8 mouse cellular contexts compared by ENCODE assay signal in genomic region chr16:31589576-31589975, GRCm38 (mm10).
A peak's percentile ranks its signal among the peaks of the same experiment; 100 is the strongest.
DNase-seq lines count a peak whose midpoint lies in the region; ATAC-seq and TF ChIP-seq lines count a peak whose summit lies in the region.

No protein-coding gene starts in this region.

- ATAC-seq in heart, embryonic 14.5 days (ENCODE audit: insufficient number of reproducible peaks, insufficient read depth, low FRiP score, low read depth) = no peak
- ATAC-seq in embryonic facial prominence, embryonic 15.5 days (ENCODE audit: insufficient number of reproducible peaks, low FRiP score, low TSS enrichment, low read depth) = no peak
- no peak for ATAC-seq in hindbrain, embryonic 15.5 days (ENCODE audit: low FRiP score, low read depth)

- no peaks in the 10 kb centered on the region for H3K79me2 ChIP-seq in C2C12 (ENCODE audit: control insufficient read depth, insufficient read depth)

- no peaks in the 10 kb centered on the region for H3K27me3 ChIP-seq in heart, embryonic 14.5 days (ENCODE audit: control insufficient read depth, insufficient read depth, low read length)
- no peaks in the 10 kb centered on the region for H3K27me3 ChIP-seq in C2C12 (ENCODE audit: control insufficient read depth, insufficient read depth, insufficient read length)
- no peaks in the 10 kb centered on the region for H3K27me3 ChIP-seq in embryonic facial prominence, embryonic 15.5 days
- H3K27me3 ChIP-seq in hindbrain, embryonic 15.5 days = no peaks in the 10 kb centered on the region

- no peak for DNase-seq in heart, postnatal 25 days (ENCODE audit: low spot score)
- DNase-seq in spleen, postnatal 10 days (ENCODE audit: low spot score in 2 of 2) = no peak
- DNase-seq in right cerebral cortex, adult 18-20 months = no peak
- no peak for DNase-seq in frontal cortex, adult 2 months (ENCODE audit: extremely low spot score in 1 of 2, low spot score in 1 of 2)

- no peak overlapping the region for H3K4me3 ChIP-seq in heart, embryonic 14.5 days (ENCODE audit: control insufficient read depth in 1 of 2, insufficient read depth in 1 of 2, low read depth in 1 of 2, low read length in 2 of 2)
- H3K4me3 ChIP-seq in C2C12 (ENCODE audit: insufficient read depth, poor library complexity, severe bottlenecking) = no peak overlapping the region
- no peak overlapping the region for H3K4me3 ChIP-seq in embryonic facial prominence, embryonic 15.5 days (replicated peaks)
- no peak overlapping the region for H3K4me3 ChIP-seq in hindbrain, embryonic 15.5 days

- peak overlapping the region; percentile 37 to 58; a peak in 3 of 4 replicates for H3K27ac ChIP-seq in heart, embryonic 14.5 days (replicated peaks in 1 of 2; ENCODE audit: control insufficient read depth in 1 of 2, insufficient read depth in 1 of 2, low read depth in 2 of 2, low read length in 2 of 2)
- H3K27ac ChIP-seq in embryonic facial prominence, embryonic 15.5 days (replicated peaks) = peak overlapping the region; percentile 82
- 0 out of 2 replicates have a peak overlapping the region, but pooled peaks have one; percentile 15 for H3K27ac ChIP-seq in hindbrain, embryonic 15.5 days (replicated peaks)

- intact Hi-C loops in heart, postnatal 25 days (cut with DNase I) = no loop called here

- no peaks in the 10 kb centered on the region for H3K36me3 ChIP-seq in heart, embryonic 14.5 days (ENCODE audit: control insufficient read depth, insufficient read depth, low read length)
- H3K36me3 ChIP-seq in C2C12 (ENCODE audit: control insufficient read depth, insufficient read depth) = no peaks in the 10 kb centered on the region
- H3K36me3 ChIP-seq in embryonic facial prominence, embryonic 15.5 days = no peaks in the 10 kb centered on the region
- no peaks in the 10 kb centered on the region for H3K36me3 ChIP-seq in hindbrain, embryonic 15.5 days

- H3K9me3 ChIP-seq in heart, embryonic 14.5 days (ENCODE audit: control insufficient read depth, low read length) = no peaks in the 10 kb centered on the region
- H3K9me3 ChIP-seq in embryonic facial prominence, embryonic 15.5 days (replicated peaks) = no peaks in the 10 kb centered on the region
- H3K9me3 ChIP-seq in hindbrain, embryonic 15.5 days = no peaks in the 10 kb centered on the region

- no peak for TF ChIP-seq CTCF in C2C12 (IDR thresholded peaks at IDR 0.05; ENCODE audit: control insufficient read depth, insufficient read depth, insufficient read length)

- H3ac ChIP-seq in C2C12 (ENCODE audit: control insufficient read depth, insufficient read length, low read depth) = no peak overlapping the region

- WGBS in heart, embryonic 14.5 days = 38% methylated on average over 6 of the region's 6 CpGs
- 14% methylated on average over 6 of the region's 6 CpGs for WGBS in embryonic facial prominence, embryonic 15.5 days
- WGBS in hindbrain, embryonic 15.5 days = 20% methylated on average over 6 of the region's 6 CpGs

- H3K9ac ChIP-seq in heart, embryonic 14.5 days (ENCODE audit: low read length) = no peak overlapping the region
- no peak overlapping the region for H3K9ac ChIP-seq in embryonic facial prominence, embryonic 15.5 days
- H3K9ac ChIP-seq in hindbrain, embryonic 15.5 days = no peak overlapping the region

- H3K4me1 ChIP-seq in heart, embryonic 14.5 days (ENCODE audit: control insufficient read depth in 2 of 2, insufficient read depth in 2 of 2, low read length in 2 of 2) = peaks cover 27 to 30% of the 10 kb centered on the region in 2 experiments
- H3K4me1 ChIP-seq in embryonic facial prominence, embryonic 15.5 days = peaks cover 48% of the 10 kb centered on the region
- peaks cover 39% of the 10 kb centered on the region for H3K4me1 ChIP-seq in hindbrain, embryonic 15.5 days (replicated peaks)

- no peaks in the 10 kb centered on the region for H3K79me3 ChIP-seq in C2C12 (ENCODE audit: low read depth)

- no peak overlapping the region for H3K4me2 ChIP-seq in heart, embryonic 14.5 days (ENCODE audit: low read length)
- H3K4me2 ChIP-seq in embryonic facial prominence, embryonic 15.5 days (replicated peaks) = no peak overlapping the region
- H3K4me2 ChIP-seq in hindbrain, embryonic 15.5 days = no peak overlapping the region

TF ChIP-seq in C2C12, 6 proteins besides CTCF, POLR2A, EP300 and RAD21:
- TF ChIP-seq FOSL1 (IDR thresholded peaks at IDR 0.05; ENCODE audit: insufficient read depth, low read length, poor library complexity, severe bottlenecking) = no peak
- no peak for TF ChIP-seq MYOD1 (IDR thresholded peaks at IDR 0.05; ENCODE audit: control insufficient read depth, insufficient read length, low read depth)
- no peak for TF ChIP-seq MAX (IDR thresholded peaks at IDR 0.05)
- TF ChIP-seq CEBPB (IDR thresholded peaks at IDR 0.05; ENCODE audit: low read depth) = peak; percentile 85
- no peak for TF ChIP-seq MYOG (IDR thresholded peaks at IDR 0.05; ENCODE audit: control insufficient read depth, extremely low read depth, insufficient read length)
- TF ChIP-seq USF1 (IDR thresholded peaks at IDR 0.05; ENCODE audit: low read depth) = no peak

Comparison
In these comparisons a context has a peak if more than half of its experiments do, and no peak if none do; other contexts are left out.
1. H3K27ac ChIP-seq: peak in every context shown above with its lines; median percentile 82 in embryonic facial prominence, embryonic 15.5 days; 48 in heart, embryonic 14.5 days; 15 in hindbrain, embryonic 15.5 days.